ENCODE assay signal across 21 mouse cellular contexts in the genomic region with DNA sequence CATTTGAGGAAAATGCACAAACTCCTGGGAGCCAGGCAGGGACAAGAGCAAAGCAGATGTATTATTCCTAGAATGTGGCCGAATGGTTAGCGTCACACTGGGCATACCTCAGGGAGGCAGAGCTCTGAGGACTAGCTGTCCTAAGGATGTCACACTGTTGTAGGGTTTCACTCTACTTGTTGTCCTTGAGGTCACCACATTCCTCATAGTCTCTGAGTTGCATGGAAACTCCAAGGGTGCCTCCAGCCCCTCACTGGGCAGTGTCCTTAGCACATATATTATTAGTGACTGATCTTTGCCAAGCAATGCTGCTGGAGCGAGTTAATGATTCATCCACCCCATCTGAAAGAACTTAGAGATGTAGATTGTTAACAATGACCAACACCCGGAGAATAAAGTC. TPM values are rescaled to one million over a fixed set of nuclear protein-coding genes. Genes with fewer than 3 reads are reported as not detected.
"Had no signal": no experiment of that assay in that cellular context is flagged by ENCODE, and none has a peak within 500 bp of the region (broad histone marks: within the 10 kb centered on the region; RNA-seq: fewer than 3 reads in every experiment).

No protein-coding gene starts in this region.

- H3K4me2 ChIP-seq: lung, embryonic 15.5 days; midbrain, embryonic 11.5 days; midbrain, embryonic 13.5 days; midbrain, embryonic 15.5 days; neural tube, embryonic 12.5 days; stomach, embryonic 15.5 days had no signal

- H3K27me3 ChIP-seq: lung, embryonic 15.5 days; megakaryocyte, embryonic 14.5 days; midbrain, embryonic 13.5 days; midbrain, embryonic 15.5 days; neural tube, embryonic 12.5 days; stomach, embryonic 15.5 days had no signal

- H3K4me1 ChIP-seq: lung, embryonic 15.5 days; megakaryocyte, embryonic 14.5 days; midbrain, embryonic 13.5 days; midbrain, embryonic 15.5 days; neural tube, embryonic 12.5 days; stomach, embryonic 15.5 days had no signal

- H3K9ac ChIP-seq: lung, embryonic 15.5 days; midbrain, embryonic 13.5 days; midbrain, embryonic 15.5 days; neural tube, embryonic 12.5 days; stomach, embryonic 15.5 days had no signal

- H3K4me3 ChIP-seq: lung, embryonic 15.5 days; megakaryocyte, embryonic 14.5 days; midbrain, embryonic 13.5 days; midbrain, embryonic 15.5 days; neural tube, embryonic 12.5 days; stomach, embryonic 15.5 days had no signal

- DNase-seq: lung, adult 2 months; lung, postnatal 14 days; lung, postnatal 36 days; right cerebral cortex, postnatal 14 days; thymus, adult 2 months; thymus, postnatal 25 days; thymus, postnatal 4 days had no signal

- H3K36me3 ChIP-seq: lung, embryonic 15.5 days; midbrain, embryonic 13.5 days; midbrain, embryonic 15.5 days; neural tube, embryonic 12.5 days; stomach, embryonic 15.5 days had no signal

- ATAC-seq: lung, postnatal 0 days; midbrain, embryonic 13.5 days; midbrain, embryonic 15.5 days had no signal

- H3K9me3 ChIP-seq: lung, embryonic 15.5 days; megakaryocyte, embryonic 14.5 days; midbrain, embryonic 13.5 days; midbrain, embryonic 15.5 days; neural tube, embryonic 12.5 days; stomach, embryonic 15.5 days had no signal

- H3K27ac ChIP-seq: lung, embryonic 15.5 days; macrophage; midbrain, embryonic 13.5 days; midbrain, embryonic 15.5 days; neural tube, embryonic 12.5 days; stomach, embryonic 15.5 days; stomach, postnatal 0 days had no signal

RNA-seq across cellular contexts. Expression of gene Tex13c3, which starts 8.6 kb away (rescaled TPM):
- polyA plus RNA-seq: lung, adult 2 months; lung, embryonic 15.5 days; lung, postnatal 0 days; macrophage; midbrain, embryonic 11.5 days; midbrain, embryonic 13.5 days; midbrain, embryonic 15.5 days; midbrain, postnatal 0 days; neural tube, embryonic 12.5 days; neural tube, embryonic 14.5 days; spleen, adult 2 months; stomach, embryonic 15.5 days; stomach, postnatal 0 days; thymus, adult 2 months; urinary bladder, adult 2 months had no signal
